Mouse (Mus musculus) embryo, embryonic 10.5 days (tissue): ENCODE data around the gene Mthfr.

Source experiments
- DNase-seq: peaks from one replicate; pipeline ENCODE4 v3.0.0-alpha.2; 2015; ENCODE audit warnings: low spot score

The Mthfr gene

DNA sequence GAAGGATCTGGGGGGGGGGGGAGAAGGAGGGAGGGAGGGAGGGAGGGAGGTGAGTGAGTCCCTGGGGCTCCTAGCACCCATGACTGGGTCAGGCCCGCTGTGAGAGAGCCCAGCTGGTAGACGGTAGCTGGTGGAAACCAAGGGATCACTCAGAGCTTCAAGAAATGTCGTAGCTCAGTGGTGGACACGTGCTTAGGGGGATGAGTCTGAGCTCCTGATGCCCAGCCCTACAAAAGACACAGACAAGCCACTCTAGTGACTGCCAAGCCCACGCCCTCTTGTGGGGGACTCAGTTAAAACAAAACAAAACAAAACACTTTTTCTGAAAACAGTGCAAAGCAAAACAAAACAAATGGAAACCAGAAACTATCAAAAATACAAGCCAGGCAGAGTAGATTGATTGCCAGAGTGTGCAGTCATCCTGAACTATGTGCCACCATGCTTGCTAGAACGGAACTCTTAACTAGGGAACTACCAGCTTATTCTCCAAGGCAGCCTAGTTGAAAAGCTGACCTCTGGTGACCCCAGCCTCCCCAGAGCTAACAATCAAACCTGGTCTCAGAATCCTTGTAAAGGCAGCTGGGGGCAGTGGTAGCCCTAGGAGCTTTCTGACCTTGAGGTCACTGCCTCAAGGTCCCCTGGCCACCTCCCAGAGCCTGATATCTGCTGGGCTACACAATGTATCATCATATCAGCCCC is 27.0 kb downstream of the Mthfr start:
- no peak for DNase-seq

DNA sequence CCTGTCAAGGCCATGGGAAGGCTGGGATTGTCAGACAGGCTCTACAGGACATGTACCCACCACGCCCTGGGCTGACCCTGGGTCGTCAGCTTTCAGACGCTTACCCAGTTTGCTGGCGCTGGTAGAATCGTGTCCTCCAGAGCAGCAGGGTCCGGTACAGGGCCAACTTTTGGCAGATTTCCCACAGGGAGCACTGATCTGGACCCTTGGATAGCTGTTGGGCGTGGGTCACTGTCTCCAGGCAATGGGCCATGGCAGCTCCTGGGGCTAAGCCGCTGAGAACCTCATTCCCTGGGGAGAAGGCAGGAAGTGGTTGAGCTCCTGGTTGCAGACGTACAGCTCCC is 27.5 kb downstream of the Mthfr start:
- no peak for DNase-seq

DNA sequence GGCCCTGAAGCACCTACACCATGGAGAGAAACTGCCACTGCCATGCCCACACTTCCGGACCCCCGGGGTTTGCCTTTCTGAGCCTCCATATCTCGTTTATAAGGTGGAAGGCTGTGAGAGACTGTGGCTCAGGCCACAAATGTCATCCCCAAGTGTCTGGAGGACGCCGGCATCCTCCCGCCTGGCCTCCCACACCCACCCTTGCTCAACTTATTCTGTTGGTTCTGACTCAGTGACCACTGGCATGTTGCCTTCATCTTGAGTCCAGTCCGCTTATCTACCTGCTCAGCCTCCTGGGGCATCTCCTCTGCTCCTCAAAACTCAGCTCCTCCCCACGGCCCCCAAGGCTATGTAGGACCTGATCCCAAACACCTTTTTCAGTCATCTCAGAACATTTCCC is 28.5 kb downstream of the Mthfr start:
- no peak for DNase-seq

DNA sequence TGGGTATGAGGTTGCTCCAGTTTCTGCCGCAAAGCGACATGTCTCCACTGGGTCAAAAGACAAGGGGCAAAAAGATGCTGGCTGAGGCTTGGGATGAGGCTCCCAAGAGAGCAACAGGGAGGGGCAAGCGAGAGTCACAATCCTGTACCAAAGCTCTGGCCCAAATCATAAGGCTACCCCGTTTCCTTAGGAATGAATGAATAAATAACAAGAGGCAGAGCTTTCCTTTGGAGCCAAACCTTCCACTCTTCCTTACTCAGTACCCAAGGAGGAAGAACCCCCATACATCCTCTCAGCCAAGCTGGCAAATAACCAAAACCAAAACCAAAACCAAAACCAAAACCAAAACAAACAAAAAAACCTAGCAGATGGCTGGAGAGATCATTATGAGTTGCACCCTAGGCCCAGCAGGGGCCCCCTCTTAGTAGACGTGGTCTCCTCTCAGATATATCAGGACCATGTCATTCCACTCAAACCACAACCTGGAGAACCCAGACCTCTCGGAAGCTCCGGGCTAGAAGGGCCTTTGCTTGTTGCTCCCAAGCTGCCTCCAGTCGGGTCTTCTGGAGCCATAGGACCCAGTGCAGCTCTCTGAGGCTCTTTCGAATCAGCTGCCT is 30.8 kb downstream of the Mthfr start:
- DNase-seq: no peak

DNA sequence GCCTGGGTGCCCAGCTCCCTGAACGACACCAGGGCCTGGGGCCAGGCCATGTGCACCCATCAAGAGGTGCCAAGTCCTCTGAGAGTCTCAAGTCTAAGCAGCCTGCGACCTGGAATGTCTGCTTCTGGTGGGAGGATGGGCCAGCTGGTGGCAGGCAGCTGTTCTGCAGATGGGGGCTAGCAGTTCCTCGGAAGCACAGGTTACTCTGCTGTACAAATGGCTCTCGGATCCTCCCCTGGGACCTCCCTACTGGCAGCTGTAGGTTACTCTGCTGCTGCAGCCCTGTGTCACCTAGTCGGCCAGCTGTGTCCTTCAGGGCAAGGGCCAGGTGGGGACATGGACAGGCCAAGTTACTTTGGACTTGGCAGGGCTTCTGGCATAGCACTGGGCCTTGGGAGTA is 32.6 kb downstream of the Mthfr start:
- DNase-seq: no peak

DNA sequence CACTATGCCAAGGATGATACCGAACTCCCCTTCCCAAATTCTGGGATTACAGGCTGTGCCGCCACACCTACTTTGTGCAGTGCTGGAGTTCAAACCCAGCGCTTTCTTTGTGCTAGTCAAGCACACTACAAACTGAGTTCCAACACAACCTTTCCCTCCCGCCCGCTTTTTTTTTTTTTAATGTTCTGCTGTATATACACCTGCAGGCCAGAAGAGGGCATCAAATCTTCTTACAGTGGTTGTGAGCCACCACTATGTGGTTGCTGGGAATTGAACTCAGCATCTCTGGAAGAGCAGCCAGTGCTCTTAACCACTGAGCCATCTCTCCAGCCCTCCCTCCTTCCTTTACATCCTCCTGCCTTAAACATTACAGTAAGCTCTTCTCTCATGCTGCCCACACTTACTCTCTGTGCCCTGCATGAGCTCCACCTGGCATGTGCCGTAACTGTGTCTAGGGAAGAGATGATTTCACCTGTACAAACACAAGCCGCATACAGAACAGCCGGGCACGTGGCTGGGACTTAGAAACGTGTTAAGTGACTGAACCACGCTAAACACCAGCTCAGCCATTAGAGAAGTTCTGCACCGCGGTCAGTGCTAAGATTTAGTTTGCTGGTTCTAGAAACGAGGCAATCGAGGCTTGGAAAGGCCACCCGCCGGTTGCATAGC is 35.8 kb downstream of the Mthfr start:
- DNase-seq: peak; percentile 69

DNA sequence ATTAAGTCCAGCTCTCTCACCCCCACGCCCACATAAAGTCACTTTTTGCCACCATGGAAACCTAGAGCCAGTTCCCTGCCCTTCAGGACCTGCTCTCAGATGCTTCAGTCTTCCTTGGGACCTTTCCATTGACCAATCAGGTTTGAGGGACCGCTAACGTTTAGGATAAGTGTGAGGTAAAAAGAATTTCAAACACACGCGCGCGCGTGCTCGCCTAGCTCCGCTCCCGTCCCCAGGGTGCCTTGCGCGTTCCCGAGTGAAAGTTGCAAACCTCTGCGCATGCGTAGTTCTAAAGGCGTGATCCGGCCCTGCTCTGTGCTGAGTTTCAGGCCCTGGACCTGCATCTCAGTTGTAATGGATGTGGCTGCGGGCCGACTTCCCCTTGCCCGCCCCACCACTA is 36.4 kb downstream of the Mthfr start:
- DNase-seq: peak; percentile 78

DNA sequence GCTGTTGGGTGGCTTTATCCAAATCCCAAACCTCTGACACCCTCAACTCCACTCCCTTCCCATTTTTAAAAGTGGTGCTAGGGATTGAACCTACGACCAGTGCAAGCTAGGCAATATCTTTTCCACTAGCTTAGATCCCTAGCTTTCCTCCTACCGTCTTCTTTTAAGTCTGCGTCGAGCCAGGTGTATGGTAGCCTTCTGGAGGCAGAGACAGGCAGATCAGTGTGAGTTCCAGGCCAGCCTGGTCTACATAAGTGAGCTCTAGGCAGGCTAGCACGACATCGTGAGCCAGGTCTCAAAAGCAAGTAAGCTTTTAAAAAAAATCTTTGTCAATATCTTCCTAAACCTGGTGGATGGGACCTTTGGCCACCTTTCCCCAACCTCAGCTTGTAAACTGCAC is 37.0 kb downstream of the Mthfr start:
- DNase-seq: no peak

DNA sequence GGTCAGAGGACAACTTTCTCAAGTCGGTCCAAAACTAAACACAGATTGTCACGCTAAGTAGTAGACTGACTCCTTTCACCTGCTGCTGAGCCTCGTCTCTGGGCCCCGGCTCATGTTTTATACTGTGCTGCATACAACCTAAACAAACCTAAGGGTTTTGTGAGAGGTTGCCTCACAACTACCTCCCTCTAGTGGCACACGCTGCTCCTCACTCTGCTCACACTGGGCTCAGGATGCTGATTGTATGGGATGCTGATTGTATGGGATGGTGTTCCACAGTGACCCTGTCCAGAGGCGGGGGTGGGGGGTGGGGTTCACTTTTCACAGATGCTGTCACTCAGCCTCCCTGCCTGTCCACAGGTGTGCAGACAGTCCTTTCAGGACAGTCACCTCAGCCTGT is 40.3 kb downstream of the Mthfr start:
- DNase-seq: no peak

DNA sequence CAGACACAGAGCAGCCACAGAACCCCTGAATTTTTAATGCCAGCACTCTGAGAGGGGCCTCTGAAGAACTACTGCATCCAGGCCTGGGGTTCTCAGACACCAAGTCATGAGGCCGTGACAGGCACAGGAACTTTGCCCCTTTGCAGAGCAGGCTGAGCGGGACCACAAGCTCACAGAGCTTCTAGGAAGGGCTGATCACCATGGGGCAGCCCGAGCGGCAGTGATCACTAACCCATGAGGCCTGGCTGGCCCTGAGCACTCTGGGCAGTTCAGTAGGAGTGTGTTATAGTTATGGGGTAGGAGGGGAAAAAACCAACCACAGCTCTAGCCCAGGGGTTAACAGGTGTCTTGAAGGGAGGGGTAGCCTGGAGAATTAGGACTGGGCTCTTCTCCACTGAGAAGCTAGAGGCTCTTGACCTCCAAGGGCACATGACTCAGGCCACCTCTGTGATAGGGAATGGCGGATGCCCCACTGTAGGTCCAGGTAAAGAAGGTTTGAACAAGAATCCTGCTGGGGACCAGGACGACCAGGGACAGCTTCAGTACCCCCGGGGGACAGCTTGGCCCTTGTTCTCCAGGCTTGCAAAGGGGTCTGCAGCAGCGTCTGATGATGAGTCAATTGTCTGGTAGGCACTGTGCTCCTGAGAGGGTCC is 41.2 kb downstream of the Mthfr start:
- no peak for DNase-seq

DNA sequence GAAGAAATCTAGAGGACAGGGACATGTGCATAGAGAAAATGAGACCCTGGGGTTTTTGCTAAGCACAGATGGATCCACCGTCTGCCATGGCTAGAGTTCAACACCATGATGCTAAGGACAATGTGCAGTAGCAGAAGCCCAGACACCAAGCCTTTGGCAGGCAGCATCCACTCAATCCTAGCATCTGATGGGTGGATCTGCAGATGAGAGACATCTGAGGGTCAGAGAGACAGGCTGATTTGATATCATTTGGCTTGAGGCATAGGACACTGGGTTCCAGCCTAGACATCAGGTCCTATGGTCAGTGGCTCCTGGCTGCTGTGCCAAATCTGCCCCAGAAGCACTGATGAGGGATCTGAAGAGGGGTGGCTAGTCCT is 41.7 kb downstream of the Mthfr start:
- DNase-seq: no peak

DNA sequence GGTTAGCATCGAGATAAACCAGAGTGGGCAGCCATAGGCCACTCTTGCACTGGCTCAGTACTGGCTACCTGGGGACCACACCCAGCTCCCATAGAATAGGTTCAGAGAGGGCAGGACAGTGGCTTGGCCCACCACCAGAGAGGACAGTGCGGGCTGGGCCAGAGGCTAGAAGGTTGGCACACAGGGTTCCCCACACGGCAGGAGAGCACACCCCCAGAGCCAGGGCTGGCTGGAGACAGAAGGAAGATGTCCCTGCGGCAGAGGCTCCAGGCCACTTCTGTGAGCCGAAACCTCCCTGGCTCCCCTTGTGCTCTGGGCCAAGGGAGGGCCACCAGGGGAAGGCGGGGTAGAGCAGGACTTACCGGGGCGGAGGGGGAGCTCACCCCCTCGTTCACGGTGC is 42.3 kb downstream of the Mthfr start:
- DNase-seq: no peak

DNA sequence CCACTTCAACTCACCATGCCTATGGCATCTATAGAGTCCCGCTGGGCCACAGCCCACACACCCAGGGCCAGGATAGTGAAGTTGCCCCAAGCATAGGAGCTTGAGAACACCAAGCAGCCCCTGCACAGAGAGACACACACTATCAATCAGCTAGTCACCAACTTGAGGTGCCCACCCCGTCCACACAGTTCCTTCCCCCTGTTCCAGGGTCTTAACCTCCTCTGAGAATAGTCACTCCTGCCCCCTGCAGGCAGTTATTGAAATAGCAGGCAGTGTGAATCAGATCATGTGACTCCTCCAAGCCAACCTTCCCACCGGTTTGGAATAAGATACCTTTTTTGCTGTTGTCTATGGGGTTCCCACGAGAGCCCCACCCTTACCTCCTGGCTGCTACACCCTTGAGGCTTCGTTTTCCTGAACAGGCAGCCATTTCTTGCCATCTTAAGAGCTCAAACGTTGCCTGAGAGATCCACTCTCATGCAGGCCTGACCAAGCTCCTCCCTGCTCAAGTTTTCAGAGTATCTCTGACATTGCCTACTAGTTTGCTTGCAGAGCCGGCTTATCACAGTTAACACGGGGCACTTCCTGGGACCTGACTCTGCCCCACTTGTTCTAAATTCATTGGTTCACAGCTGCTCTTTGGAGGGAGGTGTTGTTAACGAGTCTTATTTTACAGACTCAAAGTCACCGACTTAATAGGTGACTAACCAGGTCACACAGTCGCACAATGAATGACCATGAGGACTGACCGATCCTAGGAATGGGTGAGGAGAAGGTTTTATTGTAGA is 43.6 kb downstream of the Mthfr start:
- DNase-seq: peak; percentile 86

DNA sequence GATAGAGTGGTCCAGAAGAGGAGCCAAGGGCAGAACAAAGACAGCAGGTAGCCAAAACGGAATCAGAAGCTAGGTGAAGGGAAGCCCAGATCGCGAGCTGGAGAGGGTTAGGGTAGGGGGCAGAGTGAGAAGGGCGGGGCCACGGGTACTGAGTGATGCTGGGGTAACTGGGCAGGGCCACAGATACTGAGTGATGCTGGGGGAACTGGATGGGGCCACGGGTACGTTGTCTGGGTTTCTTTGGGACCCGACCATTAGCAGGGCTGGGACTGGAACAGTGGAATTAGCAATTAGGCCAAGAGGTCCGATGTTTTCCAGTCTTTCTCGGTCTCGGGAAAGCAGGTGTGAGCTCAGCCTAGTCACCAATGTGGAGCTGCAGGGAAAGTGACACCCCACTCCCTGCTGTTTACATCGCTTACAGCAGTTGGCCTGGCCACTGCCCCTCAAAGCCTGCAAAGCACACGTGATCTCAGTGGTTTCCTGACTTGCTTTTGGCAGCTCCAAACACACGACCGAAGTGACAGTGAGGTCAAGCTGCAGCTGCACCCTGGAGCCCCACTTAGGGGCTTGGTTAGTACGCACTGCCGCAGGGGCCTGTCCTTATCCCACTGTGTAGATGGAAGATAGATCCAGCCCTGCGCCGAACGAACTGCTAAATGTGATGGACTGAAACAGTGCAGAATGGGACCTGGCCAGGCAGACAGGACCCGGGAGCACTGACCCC is 44.5 kb downstream of the Mthfr start:
- no peak for DNase-seq

DNA sequence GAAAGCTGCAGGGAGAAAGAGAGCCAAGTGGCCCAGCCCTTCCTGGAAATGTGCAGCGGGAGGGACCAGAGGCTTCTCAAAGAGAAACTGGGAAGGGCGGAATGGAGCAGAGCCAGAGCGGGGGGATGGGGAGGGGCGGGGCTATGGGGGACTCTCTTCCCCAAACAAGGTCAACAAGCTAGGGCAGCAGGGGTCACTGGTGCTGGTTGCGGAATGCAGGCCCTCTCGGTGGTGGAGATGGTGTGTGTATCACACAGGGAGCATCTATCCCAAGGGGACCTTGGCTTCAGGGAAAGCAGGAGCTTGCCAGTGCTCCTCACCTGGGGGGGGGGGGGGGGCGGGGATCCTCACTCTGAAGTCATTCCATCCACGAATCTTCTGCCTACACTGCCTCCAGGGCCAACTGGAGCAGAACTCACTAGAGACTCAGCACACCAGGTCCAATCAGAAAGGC is 45.4 kb downstream of the Mthfr start:
- DNase-seq: peak; percentile 82

DNA sequence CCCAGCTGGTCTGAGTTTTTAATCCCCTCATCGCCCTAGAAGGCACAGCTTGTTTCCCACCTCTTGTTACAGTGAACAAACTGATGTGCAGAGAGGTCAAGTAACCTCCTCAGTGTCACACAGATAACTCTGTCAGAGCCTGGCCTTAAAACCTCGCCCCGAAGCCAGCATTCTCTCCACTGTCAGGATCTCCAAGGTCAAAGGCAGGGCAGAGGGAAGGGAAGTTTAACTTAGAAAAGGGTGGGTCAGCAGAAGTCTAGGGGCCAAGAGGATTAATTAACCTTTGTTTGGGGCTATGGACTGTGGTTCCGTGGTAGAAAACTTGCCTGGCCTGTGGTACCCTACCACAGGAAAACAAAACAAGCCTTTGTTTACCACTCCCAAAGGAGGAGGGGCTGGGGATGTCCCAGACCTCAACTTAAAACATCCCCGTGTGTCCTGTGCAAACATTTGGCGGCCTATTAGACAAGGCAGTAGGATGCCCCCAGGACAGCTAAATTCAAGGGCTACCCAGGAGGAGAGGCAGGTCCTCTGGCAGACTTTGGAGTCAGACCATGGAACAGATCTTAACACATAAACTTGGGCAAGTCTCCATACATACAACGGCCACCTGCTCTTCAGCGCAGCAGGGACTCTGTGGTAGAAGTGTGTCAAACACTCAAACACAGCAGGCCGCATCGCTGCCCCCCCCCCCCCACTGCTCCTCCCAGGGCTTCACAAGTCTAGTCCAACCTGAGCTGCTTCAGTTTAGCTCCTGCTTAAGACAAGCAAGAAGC is 46.4 kb downstream of the Mthfr start:
- no peak for DNase-seq

DNA sequence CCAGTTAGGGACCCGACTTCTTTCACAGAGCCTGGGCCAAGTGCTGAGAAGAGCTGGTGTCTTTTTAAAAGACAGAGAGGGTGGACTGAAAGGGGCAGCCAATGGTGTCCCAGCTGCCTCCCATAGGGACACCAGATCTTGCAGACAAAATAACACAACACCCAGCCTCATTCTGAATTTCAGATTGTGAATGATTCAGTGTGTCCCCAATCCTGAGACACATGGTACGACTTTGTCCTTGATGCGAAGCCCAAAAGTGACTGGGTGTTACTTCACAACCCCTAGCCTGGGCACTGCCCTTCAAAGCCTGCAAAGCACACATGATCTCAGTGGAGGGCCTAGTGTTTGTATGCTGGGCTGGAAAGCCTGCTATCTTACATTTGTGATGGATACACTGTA is 47.0 kb downstream of the Mthfr start:
- DNase-seq: no peak

DNA sequence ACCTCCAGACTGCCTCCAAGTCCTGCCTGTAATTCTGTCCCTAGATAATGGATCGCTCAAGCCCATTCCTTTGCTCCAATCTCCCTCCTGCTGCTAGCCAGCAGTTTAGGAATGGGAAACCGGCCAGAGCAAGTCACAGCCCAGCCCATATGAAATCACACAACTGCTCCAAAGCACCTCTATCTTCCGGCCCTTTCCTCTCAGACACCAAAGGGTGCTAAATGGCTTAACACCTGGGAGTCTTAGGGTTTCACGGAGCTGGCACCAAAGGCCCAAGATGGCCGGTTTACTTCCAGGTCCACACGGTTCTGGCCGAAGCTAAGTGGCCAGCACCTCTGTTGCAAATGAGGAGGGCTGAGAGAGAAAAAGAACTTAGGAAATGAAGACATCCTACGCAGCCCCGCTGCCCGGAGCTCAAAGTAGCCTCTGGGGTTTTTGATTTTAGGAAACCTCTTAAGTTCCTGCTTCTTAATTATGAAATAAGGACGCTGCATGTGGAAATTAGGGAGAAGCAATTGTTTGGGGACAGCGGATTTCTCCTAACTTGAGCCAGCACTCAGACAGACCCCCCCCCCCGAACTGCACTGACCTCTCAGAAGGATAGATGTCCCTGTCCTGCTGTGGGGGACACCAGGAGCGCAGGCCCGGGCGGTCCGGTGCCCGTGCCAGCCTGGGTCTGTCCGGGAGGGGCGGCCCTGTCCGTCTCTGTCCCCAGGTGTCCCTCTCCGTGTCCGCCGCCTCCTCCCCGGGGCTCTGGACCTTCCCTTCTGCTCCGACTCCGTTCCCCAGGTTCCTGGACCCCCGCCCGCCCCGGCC is 48.4 kb downstream of the Mthfr start:
- DNase-seq: peak; percentile 52

DNA sequence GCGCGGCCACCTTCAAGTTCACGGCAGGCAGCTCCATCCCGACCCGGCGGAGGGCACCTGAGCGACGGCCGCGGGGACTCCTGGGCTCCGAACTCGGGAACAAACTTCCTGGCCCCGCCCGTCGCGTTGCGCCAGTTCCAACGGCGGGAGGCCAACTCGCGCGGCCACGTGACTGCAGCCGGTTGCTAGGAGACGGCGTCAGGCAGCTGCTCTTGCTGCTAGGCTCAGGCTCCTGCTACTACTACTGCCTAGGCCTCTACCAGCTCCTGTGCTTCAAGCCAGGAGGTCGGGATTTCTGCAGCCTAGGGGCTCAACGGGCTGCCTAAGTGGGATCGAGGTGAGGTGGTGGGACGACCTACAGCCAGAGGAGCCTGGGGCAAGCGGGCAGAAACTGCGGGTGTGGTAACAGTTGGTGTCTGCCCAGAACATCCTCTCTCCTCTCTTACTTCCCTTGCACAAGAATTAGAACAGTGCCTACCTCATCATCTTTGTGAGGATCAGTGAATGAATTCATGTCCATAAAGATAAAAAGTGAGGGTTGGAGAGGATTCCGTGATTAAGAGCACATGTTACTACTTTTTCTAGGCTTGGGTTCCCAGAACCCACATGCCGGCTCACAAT is 49.1 kb downstream of the Mthfr start, which contains the start of gene Agtrap:
TSS of gene Agtrap (minus strand) at position 125 of the 621 bp plus-strand sequence.
- DNase-seq: peak; percentile 95
